Mouse (Mus musculus): ENCODE data around the gene Fndc8.
"Not testable (repeated sequence)": the region's sequence is repeated elsewhere in the genome, so short reads cannot be mapped to it uniquely, and the experiment has no call there.

The Fndc8 gene

GRCm38 (mm10) chr11:82920768-82921167 lies 28.8 kb downstream of the Fndc8 start:
- no peak for DNase-seq

DNA sequence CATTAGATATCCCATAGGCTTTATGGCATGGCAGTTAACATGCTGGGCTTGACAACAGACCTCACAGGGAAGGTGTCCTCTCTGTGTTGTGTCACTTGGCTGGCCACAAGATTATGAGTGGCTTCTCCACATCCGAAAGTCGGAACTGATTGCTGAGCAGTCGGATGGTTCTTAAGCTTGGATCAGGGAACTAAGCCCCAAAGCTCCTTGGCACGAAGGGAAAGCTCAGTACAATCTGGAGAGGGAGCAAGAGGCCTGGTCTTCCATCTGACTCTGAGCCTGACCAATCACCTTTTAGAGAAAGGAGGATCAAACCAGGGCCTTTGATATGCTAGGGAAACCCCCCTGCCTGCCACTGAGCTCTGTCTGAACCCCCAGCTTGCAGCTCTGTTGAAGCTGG lies 29.8 kb downstream of the Fndc8 start:
- DNase-seq = no peak

DNA sequence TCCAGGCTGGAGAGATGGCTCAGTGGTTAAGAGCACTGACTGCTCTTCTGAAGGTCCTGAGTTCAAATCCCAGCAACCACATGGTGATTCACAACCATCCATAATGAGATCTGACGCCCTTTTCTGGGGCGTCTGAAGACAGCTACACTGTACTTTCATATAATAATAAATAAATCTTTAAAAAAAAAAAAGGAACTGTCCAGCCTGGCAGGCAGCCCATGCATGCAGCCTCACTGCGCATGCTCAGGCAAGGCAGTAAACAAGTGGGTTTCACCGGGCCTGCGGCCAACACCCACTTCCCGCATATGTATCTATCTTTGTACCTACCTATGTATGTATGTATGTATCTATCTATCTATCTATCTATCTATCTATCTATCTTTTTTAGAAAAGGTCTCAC lies 32.0 kb downstream of the Fndc8 start:
- DNase-seq = not testable (repeated sequence)

- DNase-seq = no peak
Observed at GRCm38 (mm10) chr11:82928897-82929632, 37.1 kb downstream of the Fndc8 start.

DNA sequence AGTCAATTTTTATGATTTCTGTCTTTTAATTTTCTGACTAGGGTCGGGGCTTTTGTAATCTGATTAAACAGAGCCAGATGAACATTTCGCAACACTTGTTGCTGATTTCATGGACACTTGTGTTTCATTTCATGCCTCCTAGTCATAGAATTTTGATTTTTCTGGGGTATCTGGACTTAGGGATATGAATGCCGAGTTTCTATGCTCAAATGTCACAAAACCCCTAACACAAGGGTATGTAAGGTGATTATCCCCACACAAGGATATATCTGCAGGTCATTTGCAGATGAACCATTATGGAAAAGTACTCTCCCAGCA lies 37.7 kb downstream of the Fndc8 start:
- DNase-seq = no peak

DNA sequence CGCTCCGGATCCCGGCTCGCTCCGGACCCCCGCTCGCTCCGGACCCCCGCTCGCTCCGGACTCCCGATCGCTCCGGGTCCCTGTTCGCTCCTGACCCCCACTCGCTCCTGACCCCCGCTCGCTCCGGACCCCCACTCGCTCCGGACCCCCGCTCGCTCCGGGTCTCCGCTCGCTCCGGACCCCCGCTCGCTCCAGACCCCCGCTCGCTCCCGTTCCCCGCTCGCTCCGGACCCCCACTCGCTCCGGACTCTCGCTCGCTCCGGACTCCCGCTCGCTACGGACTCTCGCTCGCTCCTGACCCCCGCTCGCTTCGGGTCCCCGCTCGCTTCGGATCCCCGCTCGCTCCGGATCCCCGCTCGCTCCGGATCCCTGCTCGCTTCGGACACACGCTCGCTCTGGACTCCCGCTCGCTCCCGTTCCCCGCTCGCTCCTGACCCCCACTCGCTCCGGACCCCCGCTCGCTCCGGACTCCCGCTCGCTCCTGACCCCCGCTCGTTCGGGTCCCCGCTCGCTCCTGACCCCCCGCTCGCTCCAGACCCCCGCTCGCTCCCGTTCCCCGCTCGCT lies 38.5 kb downstream of the Fndc8 start:
- DNase-seq = not testable (repeated sequence)

- not testable (repeated sequence) for DNase-seq
Observed at GRCm38 (mm10) chr11:82931161-82931560, 39.2 kb downstream of the Fndc8 start.

DNA sequence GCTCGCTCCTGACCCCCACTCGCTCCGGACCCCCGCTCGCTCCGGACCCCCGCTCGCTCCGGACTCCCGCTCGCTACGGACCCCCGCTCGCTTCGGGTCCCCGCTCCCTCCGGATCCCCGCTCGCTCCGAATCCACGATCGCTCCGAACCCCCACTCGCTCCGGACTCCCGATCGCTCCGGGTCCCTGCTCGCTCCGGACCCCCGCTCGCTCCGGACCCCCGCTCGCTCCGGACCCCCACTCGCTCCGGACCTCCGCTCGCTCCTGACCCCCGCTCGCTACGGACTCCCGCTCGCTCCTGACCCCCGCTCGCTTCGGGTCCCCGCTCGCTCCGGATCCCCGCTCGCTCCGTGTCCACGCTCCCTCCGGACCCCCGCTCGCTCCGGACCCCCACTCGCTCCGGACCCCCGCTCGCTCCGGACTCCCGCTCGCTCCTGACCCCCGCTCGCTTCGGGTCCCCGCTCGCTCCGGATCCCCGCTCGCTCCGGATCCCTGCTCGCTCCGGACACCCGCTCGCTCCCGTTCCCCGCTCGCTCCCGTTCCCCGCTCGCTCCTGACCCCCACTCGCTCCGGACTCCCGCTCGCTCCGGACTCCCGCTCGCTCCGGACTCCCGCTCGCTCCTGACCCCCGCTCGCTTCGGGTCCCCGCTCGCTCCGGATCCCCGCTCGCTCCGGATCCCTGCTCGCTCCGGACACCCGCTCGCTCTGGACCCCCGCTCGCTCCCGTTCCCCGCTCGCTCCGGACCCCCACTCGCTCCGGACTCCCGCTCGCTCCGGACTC lies 39.9 kb downstream of the Fndc8 start:
- not testable (repeated sequence) for DNase-seq

DNA sequence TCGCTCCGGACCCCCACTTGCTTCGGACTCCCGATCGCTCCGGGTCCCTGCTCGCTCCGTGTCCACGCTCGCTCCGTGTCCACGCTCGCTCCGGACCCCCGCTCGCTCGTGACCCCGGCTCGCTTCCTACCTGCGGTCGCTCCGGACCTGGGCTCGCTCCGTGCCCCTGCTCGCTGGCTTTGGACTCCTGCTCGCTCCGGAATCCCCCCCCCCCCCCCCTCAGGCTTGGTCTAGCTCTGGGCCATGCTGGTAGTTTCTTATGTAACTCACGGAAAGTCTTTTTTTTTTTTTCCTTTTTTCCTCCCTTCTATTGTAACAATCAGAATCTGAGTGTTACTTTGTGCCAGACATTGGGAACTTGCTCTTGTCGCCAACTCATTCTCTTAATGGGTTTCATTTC lies 41.3 kb downstream of the Fndc8 start:
- DNase-seq = no peak

DNA sequence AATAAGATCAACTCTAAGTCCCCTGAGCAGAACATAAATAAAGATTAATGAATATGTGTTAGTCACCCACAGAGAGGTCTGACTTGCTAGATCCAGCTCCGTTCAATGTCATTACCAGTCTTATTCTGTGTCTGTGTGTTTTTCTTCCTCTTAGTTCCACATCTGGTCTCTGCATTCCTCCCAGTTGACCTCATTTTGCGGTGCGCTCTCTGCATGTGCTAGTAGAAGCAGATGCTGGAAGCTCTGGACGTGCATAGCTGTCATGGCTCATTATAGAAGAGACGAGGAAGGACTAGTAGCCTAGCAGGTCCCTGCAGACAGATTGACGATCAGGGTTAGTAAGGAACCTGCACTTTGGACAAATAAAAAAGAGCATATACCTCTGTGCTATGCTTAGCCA lies 51.4 kb downstream of the Fndc8 start:
- DNase-seq = no peak

- DNase-seq = no peak
Observed at GRCm38 (mm10) chr11:82945636-82946035, 53.7 kb downstream of the Fndc8 start.

DNA sequence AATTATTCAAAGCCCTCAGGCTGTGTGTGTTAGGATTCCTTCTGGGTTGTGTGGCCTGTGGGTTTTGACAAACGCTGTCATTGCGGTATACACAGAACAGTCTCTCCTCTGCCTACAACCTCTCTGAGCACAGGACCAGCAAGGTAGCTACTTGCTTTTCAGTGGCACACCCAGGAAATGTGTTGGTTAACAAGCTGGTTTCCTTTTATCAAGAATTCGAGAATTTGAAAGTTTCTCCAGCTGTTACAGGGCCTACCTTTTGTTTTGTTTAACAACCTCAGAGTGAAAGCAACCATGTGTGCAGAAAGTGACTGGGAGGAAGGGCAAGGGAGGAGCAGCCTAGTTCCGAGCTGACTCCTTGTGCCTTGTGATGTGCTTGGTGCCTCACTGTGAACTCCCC lies 55.5 kb downstream of the Fndc8 start:
- no peak for DNase-seq

DNA sequence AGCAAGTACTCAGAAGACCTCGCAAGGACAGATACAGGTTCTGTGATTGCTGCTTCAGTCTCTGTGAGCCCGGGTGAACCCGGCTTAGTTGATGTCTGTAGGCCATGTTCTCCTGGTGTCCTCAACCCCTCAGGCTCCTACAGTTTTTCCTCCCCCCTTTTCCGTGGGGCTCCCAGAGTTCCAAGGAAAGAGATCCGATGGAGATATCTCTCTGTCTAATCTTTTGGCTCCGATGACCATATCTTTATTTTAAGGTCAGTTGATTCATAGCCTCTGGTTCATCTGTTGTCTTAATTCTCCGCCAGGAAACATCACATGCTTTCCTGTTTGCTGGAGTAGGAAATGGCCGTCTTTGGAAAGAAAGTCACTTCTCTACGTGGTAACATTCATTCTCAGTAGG lies 57.1 kb downstream of the Fndc8 start:
- no peak for DNase-seq

Data from cerebellum, adult 11 months (tissue).